Mouse (Mus musculus) E14TG2a.4 (cell line): ENCODE data around the gene Sdsl.

Source experiments
- CTCF ChIP-seq: conservative IDR thresholded peaks from 2 replicates; pipeline ENCODE4 v1.5.1; 2014; ENCODE audit warnings: low read length
- NANOG ChIP-seq: IDR thresholded peaks from 2 replicates; pipeline ENCODE4 v1.6.1; 2014; ENCODE audit warnings: borderline replicate concordance, low read length, mixed read lengths
- POU5F1 ChIP-seq: IDR thresholded peaks from 2 replicates; pipeline ENCODE4 v1.6.1; 2014; ENCODE audit warnings: low read length, borderline replicate concordance

DNA sequence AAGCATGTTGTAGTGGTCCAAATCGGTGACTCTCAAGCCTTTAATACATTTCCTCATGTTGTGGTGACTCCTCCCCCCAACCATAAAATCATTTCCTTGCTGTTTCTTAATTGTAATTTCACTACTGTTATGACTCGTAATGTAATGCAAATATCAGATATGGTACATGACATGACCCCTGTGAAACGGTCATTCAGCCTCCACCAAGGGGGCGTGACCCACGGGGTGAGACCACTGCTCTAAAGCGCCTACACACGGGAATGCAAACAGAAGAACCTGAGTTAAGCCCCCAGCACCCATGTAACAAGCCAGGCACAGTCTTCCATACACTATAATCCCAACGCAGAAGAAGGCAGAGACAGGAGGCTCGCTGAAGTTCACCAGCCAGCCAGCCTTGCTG, 33.2 kb upstream of the Sdsl start:
- TF ChIP-seq CTCF (no peak), POU5F1 (no peak), NANOG (no peak)
